Mouse (Mus musculus) erythroblast, embryonic 14.5 days (primary cell): Measurements from ENCODE around the gene Abca14.

Experiments
- GATA1 ChIP-seq: IDR thresholded peaks from 2 replicates; pipeline ENCODE4 v1.6.1; 2012; ENCODE audit warnings: low read length, inconsistent platforms, mixed read lengths
- TAL1 ChIP-seq: IDR thresholded peaks from 3 replicates; pipeline ENCODE4 v1.6.1; 2012; ENCODE audit warnings: low read length, inconsistent platforms, mixed read lengths

GRCm38 (mm10) chr7:120201771-120202170 lies 2.0 kb upstream of the Abca14 start, which contains the start of gene Crym:
- TF ChIP-seq TAL1 (no peak), GATA1 (no peak)
